Mouse (Mus musculus): Measurements from ENCODE around the gene Map7d1.

The Map7d1 gene

DNA sequence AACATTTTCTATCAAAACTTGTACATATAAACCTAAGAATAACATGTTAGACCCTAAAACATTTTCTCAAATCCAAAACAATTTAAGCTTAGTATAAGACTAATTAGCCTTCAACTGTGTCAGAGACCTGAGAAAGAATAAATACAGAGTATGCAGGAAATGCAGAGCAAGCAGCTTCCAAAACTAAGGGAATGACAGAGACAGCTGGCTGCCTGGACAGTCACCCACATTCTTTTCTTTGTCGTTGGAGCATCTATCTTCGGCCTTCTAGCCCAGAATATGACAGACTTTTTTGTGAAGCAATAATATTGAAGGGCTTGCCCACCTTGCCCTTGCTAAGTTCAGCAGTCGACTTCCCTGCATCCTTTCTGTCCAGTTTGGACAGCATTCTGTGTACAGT lies 13.1 kb upstream of the Map7d1 start:
- no peak for DNase-seq (ENCODE audit: low spot score in 2 of 2)

DNA sequence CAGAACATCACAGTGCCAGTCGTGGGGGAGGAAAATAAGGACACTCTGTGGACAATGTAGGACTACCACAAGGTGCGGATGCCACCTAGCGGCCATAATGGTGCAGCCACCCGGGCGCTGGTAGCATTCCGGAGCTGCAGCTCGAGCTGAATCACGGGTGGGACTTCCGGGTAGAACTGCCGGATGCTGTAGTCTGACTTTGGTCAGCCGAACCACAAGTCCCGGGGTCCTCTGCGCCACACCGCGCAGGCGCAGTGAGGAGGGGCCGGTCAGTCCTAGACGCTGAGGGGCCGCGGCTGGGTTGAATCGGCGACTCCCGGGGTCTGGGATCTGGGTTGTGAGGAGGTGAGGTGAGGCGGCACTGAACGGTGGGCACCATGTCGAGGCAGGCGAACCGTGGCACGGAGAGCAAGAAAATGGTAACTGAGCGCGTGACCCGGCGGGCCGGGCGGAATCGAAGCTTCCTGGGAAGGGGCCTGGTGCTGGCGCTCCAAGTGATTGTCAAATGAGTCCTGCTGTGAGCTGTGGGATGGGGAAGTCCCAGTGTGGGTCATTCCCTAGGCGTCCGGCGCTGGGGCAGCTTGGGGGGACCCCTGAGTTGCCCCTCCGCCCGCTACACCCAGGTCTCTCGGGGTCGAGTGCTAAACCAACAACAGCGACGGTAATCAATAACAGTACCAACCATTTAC lies 6.1 kb upstream of the Map7d1 start, which contains the start of gene Trappc3:
Gene Trappc3 (plus strand): TSS at position 207 of the 689 bp plus-strand sequence.
- peak; percentile 99 to 100 for DNase-seq (ENCODE audit: low spot score in 2 of 2)

DNA sequence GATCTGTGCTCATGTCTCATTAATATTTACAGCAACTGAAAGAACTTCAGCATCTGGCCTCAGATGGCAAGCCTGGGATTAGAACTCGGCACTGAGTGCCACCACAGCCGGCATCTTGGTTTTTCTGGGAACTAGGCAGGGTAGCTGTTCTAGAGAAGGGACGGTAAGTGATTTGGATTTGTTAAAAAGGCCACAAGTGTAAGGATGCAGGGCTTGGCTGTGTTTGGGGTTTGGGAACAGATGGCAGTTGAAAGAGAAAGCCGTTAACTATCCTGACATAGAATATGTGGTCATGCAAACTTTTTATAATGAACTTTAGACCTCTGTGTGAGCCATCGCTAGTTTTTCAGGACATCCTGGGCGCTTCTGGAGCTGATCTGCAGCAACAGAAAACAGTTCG lies 5.5 kb upstream of the Map7d1 start:
- peak in 1 of 2 experiments; percentile 53 for DNase-seq (ENCODE audit: low spot score in 2 of 2)

DNA sequence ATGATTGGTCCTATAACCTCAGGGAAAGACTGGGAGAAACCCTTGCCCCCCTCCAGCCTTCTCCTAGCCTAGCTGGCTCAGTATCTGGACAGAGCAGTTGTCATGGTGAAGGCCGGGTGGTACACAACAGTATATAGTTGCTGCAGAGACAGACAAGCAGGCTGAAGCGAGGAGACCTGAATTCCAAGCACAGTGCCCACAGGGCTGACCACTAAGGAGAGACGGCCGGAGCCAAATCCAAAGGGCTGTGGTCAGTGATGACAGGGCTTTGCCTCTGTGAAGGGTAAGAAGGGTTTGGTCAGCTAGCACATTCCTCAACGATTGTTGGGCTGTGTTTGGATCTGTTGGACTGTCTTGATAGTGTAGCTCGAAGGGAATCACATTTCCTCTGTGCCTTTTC lies 5.1 kb upstream of the Map7d1 start:
- DNase-seq (ENCODE audit: low spot score in 2 of 2): no peak

DNA sequence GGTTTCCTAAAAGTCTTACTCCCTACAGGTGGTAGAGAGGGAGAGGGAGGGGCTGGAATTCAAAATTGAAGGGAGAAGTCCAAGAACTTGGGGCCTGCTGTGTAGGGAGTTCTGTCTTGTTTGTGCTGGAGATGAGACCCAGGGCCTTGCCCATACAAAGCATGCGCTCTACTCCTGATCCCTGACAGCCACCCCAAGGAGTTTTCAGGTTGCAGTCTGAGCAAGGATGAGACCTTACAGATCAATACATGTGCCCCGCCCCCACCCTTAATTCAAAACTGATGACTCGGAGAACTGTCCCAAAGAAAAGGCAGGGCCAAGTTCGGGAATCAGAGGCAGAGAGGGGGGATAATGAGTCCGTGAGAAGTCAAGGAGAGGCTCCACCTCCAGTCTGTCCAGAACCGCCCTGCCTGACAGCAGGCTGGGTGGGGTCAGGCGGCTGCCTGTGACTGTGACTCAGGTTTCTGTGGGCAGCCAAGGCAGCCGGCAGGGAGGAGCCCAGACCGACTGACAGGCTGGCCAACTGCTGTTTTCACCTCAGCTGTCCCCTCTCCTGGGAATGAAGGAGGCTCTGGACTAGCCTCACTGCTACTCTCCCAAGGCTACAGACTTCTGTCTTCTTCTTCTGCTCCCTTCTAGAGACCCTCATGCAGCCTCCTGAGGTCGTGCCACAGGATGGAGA lies 4.5 kb upstream of the Map7d1 start:
- DNase-seq (ENCODE audit: low spot score in 2 of 2): no peak

DNA sequence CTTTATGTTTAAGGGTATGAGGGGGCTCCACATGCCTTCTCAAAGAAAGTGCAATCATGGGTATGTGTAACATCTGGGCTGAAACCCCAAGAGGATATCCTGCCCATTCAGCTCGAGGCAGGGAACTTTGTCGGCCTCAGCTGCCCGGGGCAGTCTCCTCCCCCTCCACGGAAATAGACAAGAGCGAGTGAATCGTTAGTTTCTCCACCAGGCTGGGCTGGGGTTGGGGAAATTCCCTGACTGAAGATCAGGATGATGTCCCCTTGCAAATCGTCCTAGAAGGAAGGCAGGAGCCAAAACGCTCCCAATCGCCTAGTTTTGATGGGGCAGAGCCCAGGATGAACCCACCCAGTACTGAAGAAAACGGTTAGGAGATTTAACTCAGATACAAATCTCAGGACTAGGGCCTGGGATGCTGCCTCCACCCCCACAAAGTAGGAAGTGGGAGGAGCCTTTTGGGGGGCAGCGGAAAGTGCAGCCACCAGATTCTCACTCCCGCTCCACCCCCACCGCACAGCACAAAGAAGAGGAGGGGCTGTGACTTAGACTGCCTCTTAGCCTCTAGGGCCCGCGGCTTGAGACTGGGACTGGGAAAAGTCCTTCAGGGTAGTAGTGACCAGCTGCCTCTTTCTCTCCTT lies 3.5 kb upstream of the Map7d1 start:
- no peak for DNase-seq (ENCODE audit: low spot score in 2 of 2)

DNA sequence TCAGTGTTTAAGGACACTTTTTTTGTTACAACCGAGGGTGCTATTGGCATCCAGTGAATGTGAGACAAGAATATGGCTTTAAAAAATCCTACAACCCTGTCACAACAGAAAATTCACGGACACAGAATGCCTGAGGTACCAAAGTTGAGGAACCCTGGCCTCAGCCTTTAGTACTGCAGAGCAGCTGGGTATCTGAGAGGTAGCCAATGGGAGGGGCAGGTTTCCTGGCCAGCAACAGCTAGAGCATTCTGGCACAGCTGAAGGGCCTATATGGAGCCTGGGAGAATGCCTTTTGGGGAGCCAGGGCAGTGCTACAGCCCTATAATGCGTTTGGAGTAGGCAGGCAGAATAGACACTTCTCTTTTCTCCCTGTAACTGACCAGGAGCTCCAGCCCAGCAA lies 2.9 kb upstream of the Map7d1 start:
- DNase-seq (ENCODE audit: low spot score in 2 of 2): no peak

DNA sequence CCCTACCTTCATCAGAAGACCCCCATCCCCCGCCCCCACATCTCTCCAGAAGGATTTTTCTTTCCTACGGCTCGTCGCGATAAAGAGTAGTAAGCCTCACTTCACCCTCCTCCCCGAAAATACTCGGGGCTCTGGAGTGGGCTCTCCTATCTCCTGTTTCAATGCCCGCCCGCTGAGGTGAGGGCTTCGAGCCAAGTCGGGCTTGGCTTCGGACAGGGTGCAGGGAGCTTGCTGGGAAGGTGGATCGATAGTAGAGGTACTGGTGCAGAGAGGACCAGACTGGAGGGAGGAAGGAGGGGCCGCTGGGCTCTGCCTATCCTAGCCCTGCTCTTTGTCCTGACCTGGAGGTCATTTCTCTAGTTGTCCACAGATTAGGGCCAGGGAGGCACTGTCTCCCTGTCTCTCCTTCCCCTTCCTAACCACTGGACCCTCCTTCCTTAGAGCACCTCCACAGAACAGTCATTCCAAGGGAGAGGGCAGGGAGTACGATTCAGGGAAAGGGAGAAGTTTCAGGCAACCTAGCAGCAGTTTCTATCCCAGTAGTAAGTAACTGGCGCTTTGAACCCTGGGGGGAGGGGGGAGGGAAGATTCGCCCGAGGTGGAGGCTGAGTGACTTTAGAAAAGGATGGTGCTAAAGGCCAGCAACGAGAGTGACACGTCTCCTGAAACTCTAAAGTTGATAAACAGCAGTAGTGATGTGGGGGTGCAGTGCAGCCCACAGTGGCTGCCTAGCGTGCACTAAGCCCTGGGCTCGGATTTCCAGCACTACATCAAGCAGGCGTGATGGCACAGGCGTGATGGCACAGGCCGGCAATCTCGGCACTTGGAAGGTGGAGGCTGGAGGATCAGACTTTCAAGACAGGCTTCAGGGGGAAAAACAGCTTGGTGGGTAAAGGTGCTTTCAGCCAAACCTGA lies 1.1 kb upstream of the Map7d1 start:
- DNase-seq (ENCODE audit: low spot score in 2 of 2): no peak

DNA sequence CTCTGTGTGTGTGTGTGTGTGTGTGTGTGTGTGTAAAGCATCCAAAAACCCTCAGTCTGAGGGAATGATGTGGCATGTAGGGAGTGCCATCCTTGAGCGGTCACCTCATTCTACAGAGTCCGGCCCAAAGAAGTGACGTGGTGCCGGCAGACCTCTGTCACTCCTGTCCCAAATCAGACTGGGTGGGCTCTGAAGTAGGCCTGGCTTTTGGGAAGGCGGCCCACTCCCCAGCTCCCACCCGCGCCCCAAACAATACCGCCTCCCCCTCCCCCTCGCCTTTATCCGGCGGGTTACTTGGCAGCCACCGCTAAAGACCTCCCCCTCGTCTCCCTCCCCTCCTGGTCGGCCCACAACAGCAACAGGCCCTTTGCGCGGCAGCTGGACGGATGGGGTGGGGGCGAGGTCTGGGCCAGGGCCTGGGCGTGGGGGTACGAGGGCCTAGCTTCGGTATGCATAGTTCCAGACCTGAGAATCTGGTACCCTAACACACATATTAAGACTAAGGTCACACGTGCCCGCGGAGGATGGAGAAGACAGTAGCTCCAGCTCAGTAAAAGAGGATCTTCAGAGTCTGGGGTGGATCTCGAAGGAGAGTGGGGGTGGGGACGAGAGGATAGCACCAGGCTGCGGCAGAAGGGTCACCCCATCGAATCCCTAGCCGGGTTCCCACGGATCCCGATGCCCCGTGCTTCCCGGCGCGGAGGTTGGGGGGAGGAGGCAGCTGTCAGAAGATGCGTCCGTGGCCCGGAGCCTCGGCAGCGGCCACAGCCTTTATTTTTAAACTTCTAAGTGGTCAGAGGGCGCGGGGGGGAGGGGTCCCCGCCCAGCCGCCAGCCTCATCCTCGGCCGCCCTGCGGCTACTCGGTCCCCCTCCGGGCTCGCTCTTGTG lies 786 bp downstream of the Map7d1 start:
- no peak for DNase-seq (ENCODE audit: low spot score in 2 of 2)

DNA sequence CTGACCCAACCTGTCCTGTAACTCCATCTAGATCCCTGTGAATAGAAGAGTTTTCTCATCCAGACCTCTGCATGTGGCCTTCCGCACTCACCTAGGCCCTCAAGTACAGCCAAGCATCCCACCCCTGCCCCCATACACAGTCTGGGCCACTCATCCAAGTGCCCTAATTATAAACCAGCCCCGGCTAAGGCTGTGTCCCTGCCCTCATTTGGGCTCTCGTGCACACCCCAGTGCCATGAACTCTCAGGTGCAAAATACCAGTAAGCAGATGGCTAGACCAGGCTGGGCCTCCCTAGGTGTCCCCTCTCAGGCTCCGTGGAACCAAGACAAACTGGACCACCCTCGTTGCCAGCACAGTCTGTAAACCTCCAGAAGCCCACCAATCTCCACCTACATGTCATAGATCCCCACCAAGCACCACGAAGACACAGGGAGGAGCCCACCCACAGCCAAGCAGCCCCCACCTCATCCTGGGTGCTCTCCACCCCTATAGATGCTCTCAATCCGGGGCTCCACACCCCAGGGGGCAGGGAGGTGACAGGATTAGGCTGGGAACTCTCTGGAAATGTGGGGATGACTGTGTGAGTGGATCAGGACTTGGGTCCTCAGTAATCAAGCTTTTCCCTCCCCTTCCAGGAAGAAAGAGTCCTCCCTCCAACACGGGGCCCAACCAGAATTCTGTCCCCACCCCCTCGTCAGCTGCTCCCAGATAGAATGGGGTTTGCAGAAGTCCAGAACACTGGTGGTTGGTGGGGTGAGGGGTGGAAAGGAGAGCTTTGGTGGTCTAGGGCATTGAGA lies 1.6 kb downstream of the Map7d1 start:
- DNase-seq (ENCODE audit: low spot score in 2 of 2): peak in 1 of 2 experiments; percentile 78

DNA sequence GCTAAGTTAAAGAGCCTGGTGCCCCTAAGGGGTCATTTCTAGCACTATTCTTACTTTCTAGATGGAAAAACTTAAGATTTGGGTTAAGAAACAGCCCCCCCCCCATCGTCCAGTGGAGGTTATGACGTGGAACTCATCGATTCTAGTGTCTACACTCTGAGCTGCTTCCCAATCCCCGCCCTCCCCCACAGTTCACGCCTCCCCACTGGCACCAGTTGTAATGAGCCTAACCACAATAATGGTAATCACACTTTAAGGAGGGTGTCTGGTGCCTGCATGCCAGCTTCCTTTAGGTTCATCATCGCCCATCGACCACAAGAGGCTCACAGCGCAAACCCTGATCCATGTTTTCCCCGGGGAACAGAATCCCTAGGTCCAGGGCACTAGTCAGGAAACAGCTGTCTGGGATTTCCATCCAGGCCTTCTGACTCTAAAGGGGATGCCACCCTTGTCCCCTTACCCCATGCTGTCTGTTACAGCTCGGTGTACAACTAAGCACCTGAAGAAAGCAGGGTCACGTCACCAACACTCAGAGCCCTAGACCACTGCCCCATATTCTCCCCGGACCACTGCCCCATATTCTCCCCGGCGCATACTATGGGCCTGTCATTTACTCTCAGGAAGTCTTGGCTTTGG lies 2.4 kb downstream of the Map7d1 start:
- DNase-seq (ENCODE audit: low spot score in 2 of 2): no peak

DNA sequence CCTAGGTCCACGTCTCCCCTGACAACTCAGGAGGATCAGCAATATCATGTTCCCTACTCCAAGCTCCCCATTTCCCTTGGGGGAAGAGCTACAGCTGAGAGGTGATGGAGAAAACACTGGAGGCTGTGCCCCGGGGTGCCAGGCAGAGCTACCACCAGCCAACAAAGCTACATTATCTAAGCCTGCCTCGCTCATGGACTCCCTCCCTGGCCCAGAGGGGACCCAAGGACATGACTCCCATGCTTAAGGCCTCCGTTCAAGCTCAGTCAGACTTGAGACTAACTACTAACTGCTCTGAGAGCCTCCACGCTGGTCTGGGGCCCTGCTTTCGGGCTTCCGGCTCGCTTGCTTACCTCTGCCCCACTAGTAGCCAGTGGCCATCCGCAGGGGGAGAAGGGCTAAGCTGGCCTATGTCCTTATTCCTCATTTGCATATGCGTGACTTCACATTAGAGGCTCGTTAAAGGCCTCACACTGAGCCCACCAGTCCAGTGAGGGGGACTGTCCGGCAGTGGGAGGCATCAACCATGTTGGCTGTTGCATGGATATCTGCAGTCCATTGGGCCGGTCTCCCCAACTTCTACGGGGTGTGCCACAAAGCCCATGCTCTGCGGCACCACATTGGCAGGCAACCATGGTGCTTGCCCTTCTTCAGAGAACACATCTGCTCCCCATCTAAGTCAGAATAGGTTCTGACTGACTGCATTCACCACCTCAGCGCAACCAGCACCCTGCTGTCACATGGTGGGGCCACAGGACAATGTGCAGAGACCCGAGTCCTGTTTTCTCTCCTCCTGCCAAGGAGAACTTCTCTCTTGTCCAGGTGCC lies 3.5 kb downstream of the Map7d1 start:
- DNase-seq (ENCODE audit: low spot score in 2 of 2): no peak

DNA sequence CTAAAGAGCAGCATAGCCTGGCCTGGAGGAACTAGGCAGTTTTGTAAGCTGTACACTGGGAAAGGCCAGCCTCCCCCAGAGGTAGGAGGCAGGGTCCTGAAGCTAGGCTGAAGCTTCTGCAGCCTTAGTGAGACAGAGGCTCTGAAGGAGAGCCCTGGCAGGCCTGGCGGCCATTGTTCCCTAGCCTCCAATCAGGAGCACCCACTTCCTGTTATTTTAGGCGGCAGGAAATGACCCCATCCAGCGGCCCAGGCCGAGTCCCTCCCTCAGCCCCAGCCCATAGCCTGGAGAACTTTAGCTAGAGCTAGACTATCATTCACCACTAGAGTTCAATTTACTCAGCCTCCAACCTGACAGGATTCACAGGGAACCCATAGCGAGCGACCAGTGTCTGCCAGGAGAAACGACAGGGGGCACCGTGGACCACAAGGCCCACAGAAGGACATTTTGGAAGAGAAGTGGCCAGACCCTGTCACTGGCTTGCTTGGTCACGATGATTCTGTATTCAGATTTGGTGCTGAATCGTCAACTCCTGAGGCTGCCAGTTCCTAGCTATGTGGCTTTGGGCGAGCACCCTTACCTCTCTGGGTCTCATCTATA lies 4.4 kb downstream of the Map7d1 start:
- DNase-seq (ENCODE audit: low spot score in 2 of 2): no peak

DNA sequence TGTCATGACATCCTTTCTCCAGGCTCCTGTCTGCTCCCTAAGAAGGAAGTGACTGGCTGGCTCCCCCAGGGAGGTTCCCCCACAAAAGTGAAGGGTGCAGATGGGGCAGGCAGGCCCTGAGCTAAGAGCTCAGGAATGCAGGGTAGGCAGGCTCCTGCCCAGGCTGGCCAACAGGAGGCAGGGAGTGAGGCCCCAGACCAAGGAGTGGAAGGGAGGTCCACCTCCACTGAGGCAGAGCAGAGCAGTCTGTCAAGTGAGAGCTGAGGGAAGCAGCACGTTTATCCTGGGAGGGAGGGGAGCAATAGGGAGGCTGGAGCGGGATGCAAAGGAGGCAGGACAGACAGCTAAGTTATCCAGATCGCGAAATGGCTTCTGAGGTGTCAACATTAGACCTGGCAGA lies 5.5 kb downstream of the Map7d1 start:
- no peak for DNase-seq (ENCODE audit: low spot score in 2 of 2)

DNA sequence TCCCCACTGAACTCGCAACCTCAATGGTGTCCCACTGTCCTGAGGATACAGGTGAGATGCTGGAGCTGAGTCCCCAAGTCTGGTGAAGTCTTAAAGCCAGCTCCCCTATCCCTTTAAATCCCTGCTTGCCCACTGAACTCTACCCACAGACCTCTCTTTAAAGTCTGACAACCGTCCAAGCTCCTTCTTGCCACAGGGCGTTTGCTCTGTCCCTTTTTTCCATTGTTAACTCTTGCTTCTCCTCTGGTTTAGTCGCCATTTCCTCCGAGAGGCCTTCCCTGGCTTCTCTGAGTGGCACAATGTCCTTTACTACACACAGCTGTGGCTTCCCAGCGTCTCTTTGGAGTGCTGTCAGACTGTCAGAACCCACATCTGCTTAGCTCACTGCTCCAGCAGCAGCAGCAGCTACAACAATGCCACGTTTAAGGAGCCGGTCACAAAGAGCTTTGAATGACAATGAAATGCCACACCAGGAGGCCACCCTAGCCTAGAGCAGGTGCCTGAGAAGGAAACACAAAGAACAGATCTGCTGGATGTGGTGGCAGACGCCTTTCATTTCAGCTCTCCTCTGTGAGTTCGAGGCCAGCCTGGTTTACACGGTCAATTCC lies 7.8 kb downstream of the Map7d1 start:
- no peak for DNase-seq (ENCODE audit: low spot score in 2 of 2)

DNA sequence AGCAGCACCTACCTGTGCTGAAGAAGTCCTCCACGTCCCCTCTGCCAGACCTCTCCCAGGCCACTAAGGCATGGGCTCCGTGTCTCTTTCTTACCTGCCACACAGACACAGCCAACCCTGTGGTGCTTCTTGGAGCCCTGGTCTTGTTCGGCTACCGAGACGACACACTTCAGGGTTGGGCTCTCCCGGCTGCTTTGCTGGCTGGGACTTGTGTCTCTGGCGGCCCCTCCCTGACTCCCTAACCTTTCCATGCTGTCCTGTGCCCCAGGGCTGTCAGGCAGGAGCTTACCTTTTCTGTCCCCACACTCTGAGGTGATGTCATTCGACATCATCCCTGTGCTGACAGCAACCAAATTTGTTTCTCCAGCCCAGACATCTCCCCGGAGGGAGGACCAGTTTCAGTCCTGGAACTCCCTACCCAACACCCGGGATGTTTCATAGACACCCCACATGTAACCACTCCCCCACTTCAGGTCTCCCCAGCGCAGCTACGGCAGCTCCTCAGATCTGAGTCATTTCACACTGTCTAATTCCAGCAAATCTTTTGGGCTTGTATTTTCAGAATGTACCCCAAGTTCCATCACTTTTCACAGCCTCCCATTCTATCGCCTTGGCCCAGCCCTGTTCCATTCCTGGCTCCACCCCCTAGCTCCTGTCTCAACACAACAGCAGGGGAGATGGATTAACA lies 9.8 kb downstream of the Map7d1 start:
- DNase-seq (ENCODE audit: low spot score in 2 of 2): peak in 1 of 2 experiments; percentile 70

DNA sequence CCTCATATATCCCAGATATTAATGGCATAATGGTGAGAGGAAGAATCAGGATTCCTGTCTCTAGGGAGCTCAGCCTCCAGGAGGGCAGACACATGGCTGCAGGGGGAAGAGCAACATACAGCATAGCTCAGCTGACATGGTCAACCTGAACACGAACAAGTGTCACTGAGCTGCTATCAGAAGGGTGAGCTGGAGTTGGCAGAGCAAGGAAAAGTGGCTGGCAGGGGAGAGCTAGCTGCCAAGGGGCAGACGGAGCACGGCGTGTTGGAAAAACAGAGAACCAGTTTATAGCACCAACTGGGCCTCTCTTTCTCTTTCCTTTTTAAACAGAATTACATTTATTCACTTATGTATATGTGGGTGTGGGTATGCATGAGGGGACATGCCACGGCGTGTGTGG lies 13.6 kb downstream of the Map7d1 start:
- no peak for DNase-seq (ENCODE audit: low spot score in 2 of 2)
